Mouse (Mus musculus) adrenal gland (tissue): ENCODE data around the gene Usp51.
"Not testable (repeated sequence)": the region's sequence is repeated elsewhere in the genome, so short reads cannot be mapped to it uniquely, and the experiment has no call there.

ENCODE experiments used
- intact Hi-C: fragments of 180-260 bp; cut with DNase I; formaldehyde crosslinking; loops from one replicate; pipeline ENCODE4 v1.15.1; 2025
- long read RNA-seq, 2 experiments: library from polyadenylated mRNA; unstranded; transcript quantifications; one replicate each; pipeline ENCODE4 v2.0.0; 2020; ENCODE audit warnings: borderline replicate concordance in 1 of 2; ENCODE audit not compliant: insufficient replicate concordance in 1 of 2

Usp51 gene
- long read RNA-seq, experiment 1, partial matches to known transcripts = 1 of 1 reads
- long read RNA-seq, experiment 1, other reads (novel, unspliced or antisense) = 0 of 1 reads
- long read RNA-seq, experiment 2, partial matches to known transcripts = 0 of 4 reads
- long read RNA-seq, experiment 2, other reads (novel, unspliced or antisense) = 1 of 4 reads

- intact Hi-C loops = no loop called here
Measured at GRCm38 (mm10) chrX:153006387-153006841, at the start of gene Usp51. Gene Usp51 (plus strand): TSS chrX:153006469.

DNA sequence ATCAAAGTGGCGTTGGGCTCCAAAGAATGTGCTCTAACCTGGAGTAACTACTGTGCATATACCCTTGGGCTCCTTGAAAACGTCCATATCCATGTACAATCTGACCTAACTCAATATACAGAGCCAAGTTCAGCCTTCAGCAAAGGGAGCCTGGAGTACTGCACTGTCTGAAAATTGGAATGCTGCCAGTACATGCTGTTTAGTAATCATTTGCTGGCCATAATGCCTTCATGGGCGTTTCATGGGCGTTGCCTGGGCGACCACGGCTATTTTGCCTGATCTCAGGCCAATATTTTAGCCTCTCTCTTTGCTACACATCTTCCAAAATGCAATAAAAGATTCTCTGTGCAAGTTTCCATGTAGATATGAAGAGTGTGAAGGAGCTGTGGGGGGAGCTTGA, 36.7 kb upstream of the Usp51 start:
- intact Hi-C loops = no loop called here

- intact Hi-C loops = not testable (repeated sequence)
Measured at GRCm38 (mm10) chrX:152973476-152974203, 32.6 kb upstream of the Usp51 start.

- intact Hi-C loops = no loop called here
Measured at GRCm38 (mm10) chrX:152974204-152974661, 32.0 kb upstream of the Usp51 start.

DNA sequence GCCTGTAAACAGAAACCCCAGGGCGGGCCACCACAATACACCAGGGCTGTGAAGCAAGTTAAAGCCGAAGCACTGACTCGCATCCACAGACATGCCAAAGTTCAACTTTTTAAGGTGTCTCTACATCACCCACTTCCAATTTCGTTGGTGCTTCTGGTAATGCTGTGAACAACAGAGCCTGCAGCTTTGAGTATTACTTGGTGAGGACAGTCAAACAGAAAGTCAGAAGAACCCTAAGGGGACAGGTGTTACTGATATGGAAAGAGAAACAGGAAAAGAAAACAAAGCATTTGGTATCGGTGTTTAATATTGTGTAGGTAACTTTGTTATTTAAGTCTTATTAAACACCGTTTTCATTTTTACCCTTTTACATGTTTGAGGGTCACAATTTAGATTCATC, 29.7 kb upstream of the Usp51 start:
- intact Hi-C loops = no loop called here

DNA sequence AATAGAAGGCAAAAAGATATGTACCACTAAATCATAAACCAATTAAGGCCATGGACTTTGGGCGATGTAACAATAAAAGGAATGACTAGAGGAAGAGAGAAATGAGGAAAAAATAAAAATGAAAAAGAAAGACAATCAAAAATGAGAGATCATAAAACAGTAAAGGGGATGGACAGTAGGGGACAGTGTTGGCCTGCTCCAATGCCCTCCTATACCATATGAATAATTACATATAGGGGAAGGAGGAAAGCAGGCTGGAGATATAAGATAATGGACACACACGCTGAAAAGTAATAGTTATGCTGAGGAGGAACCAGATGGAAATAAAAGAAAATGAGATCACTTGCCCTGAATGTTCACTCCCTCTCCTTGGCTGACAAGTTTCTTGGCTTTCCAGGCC, 21.3 kb upstream of the Usp51 start:
- intact Hi-C loops = no loop called here

- intact Hi-C loops = not testable (repeated sequence)
Measured at GRCm38 (mm10) chrX:152989852-152990251, 16.4 kb upstream of the Usp51 start.

- intact Hi-C loops = not testable (repeated sequence)
Measured at GRCm38 (mm10) chrX:152996105-152996504, 10.2 kb upstream of the Usp51 start.

- intact Hi-C loops = no loop called here
Measured at GRCm38 (mm10) chrX:153007021-153007684, 884 bp downstream of the Usp51 start.

DNA sequence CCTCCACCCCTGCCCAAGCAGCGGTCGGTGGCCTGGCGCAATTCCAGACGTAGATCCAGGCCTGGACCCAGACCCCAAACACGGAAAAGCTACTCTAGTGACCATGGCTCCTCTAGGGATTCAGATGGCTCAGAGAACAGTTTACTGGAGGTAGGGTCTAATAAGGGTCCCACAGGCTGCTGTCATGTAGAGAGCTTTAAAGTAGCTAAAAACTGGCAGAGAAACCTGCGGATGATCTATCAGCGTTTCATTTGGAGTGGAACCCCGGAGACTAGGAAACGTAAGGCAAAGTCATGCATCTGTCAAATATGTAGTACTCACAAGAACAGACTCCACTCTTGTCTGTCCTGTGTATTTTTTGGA, 1.4 kb downstream of the Usp51 start:
- intact Hi-C loops = no loop called here

- intact Hi-C loops = not testable (repeated sequence)
Measured at GRCm38 (mm10) chrX:153025255-153025654, 19.0 kb downstream of the Usp51 start.

DNA sequence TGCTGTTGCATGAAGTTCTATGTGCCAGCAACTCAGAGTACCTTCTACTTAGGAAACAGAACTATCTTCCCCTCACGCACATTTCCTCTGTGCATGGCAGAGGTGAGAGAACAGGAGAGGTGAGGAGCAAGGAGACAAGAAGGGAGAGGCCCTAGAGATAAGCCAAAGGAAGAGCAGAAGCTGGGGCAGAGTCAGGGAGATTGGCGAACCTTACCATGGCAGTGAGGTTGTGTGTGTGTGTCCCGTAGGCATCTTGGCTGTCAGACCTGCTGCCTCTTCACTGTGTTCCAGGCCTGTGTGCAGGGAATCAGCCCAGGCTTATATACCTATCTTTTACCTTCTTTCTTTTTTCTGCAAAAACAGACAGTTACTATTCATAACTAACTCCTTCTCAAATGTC, 19.4 kb downstream of the Usp51 start:
- intact Hi-C loops = not testable (repeated sequence)

DNA sequence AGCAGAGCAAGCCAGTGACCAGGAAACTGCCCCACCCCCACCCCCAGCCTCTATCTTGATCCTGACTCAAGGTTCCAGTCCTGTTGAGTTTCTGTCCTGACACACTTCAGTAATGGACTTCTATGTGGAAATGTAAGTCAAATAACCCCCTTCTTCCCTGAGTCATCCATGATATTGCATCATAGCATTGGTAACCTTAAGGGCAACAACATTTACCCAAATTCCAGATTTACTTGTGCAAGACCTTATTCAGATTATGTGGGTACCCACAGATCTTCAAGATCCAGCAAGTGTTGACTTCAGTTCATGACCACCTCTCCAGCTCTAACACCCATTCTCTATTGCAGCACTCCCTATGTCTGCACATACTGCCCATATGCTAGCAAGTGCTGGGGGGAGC, 25.3 kb downstream of the Usp51 start:
- intact Hi-C loops = not testable (repeated sequence)

DNA sequence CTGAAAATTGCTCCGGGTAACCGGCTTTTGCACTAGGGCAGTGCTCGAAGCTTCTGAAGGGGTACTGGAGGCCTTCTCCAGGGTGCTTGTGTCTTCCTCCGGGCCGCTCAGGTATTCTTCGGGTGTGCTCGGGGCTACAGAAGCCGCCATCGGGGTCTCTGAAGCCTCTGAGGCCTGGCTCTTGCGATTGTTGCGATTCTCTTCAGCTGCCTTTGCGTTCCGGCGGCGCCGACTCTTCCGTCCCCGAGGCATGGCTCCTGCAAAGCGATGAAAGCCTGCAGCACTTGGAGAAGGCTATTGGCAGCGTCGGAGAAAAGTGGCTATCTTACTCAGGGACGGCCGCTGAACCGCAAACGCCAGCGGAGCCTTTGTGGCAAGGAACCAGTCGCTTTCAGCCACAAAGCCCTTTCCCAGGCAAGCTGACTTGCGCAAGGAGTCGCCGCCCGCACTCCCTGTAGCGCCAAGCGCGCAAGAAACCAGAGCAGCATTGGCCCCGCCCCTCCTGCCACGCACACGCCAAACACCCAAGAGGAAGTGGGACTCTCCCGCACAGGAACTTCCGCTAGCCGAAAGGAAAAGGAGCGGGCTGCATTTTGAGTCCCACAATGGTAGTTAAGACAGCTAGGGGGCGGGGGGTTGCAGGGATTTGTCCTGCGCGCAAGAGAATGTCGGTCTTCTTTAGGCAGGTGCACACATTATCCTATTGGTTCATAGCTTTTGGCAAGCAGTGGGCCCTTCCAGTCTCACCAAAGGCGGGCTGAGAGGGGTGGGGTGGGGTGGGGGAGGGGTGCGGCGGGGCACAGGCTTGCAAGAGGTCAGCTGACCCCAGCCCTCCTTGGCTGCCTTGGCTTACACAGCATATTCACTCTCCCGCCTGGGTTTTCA, 31.1 kb downstream of the Usp51 start, which contains the start of gene Mageh1:
TSS of gene Mageh1 (minus strand) at position 489 of the 885 bp plus-strand sequence.
- intact Hi-C loops = no loop called here

- intact Hi-C loops = not testable (repeated sequence)
Measured at GRCm38 (mm10) chrX:153037972-153038744, 31.9 kb downstream of the Usp51 start.
